In the genomic region with DNA sequence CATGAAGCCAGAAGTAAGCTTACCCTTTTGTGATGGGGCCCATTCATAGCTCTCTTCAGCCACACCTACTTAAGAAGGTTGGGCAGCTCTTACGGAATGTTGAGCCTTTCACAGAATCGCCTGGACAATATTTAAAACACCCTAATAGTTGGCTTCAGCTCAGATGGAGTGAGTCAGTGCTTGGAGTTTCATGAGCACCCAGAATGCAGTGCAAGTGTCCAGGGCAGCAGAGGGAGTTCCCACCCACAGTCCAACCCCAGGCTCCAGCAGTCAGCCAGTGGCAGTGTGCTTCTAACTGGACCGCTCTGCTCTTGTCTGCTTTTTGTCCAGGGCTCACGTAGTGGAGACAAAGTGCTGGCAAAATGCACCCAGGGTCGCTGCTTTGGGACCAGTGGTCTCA, we compare ENCODE assay signal across 14 mouse cellular contexts. TPM values are rescaled to one million over a fixed set of nuclear protein-coding genes. Genes with fewer than 3 reads are reported as not detected.
DNase-seq lines count a peak whose midpoint lies in the region; ATAC-seq and TF ChIP-seq lines count a peak whose summit lies in the region.
"Had no signal": no experiment of that assay in that cellular context is flagged by ENCODE, and none has a peak within 500 bp of the region (broad histone marks: within the 10 kb centered on the region; RNA-seq: fewer than 3 reads in every experiment).

No protein-coding gene starts in this region.

- peak; percentile 84 for ATAC-seq in lung, embryonic 16.5 days (ENCODE audit: low read depth)
- ATAC-seq in midbrain, embryonic 14.5 days (ENCODE audit: low FRiP score, low TSS enrichment) = no peak

- H3K4me1 ChIP-seq in lung, embryonic 16.5 days (replicated peaks; ENCODE audit: control insufficient read depth, insufficient read depth, low read length) = no peaks in the 10 kb centered on the region
- H3K4me1 ChIP-seq in midbrain, embryonic 14.5 days (ENCODE audit: control insufficient read depth, insufficient read depth, low read length) = no peaks in the 10 kb centered on the region

- no peak for TF ChIP-seq CTCF in layer of hippocampus, adult 2 months (conservative IDR thresholded peaks at IDR 0.05)

- no peak overlapping the region for H3K9ac ChIP-seq in lung, embryonic 16.5 days (ENCODE audit: low read length)
- no peak overlapping the region for H3K9ac ChIP-seq in midbrain, embryonic 14.5 days (replicated peaks; ENCODE audit: low read length)
- H3K9ac ChIP-seq: embryonic facial prominence, embryonic 15.5 days; neural tube, embryonic 12.5 days had no signal

- WGBS in lung, embryonic 16.5 days = 44% methylated on average over 5 of the region's 5 CpGs
- 69% methylated on average over 5 of the region's 5 CpGs for WGBS in midbrain, embryonic 14.5 days

- no peak overlapping the region for H3K27ac ChIP-seq in lung, embryonic 16.5 days (ENCODE audit: low read length)
- H3K27ac ChIP-seq in midbrain, embryonic 14.5 days (replicated peaks; ENCODE audit: low read depth, low read length) = no peak overlapping the region
- H3K27ac ChIP-seq in layer of hippocampus, adult 2 months = no peak overlapping the region
- H3K27ac ChIP-seq: embryonic facial prominence, embryonic 15.5 days; midbrain, embryonic 10.5 days; neural tube, embryonic 12.5 days had no signal

- H3K4me2 ChIP-seq in lung, embryonic 16.5 days (ENCODE audit: low read depth, low read length) = no peak overlapping the region
- H3K4me2 ChIP-seq in midbrain, embryonic 14.5 days (ENCODE audit: low read length) = no peak overlapping the region
- H3K4me2 ChIP-seq: embryonic facial prominence, embryonic 15.5 days; neural tube, embryonic 12.5 days had no signal

- no peaks in the 10 kb centered on the region for H3K9me3 ChIP-seq in lung, embryonic 16.5 days (ENCODE audit: control insufficient read depth, low read length)
- no peaks in the 10 kb centered on the region for H3K9me3 ChIP-seq in midbrain, embryonic 14.5 days (ENCODE audit: control insufficient read depth, low read length)
- H3K9me3 ChIP-seq: embryonic facial prominence, embryonic 15.5 days; midbrain, embryonic 10.5 days; neural tube, embryonic 12.5 days had no signal

- H3K27me3 ChIP-seq in lung, embryonic 16.5 days (ENCODE audit: control insufficient read depth, insufficient read depth, low read depth, low read length) = no peaks in the 10 kb centered on the region
- no peaks in the 10 kb centered on the region for H3K27me3 ChIP-seq in midbrain, embryonic 14.5 days (ENCODE audit: control insufficient read depth, insufficient read depth, low read length)
- H3K27me3 ChIP-seq: neural tube, embryonic 12.5 days had no signal

- no peaks in the 10 kb centered on the region for H3K36me3 ChIP-seq in lung, embryonic 16.5 days (ENCODE audit: control insufficient read depth, insufficient read depth, low read length)
- no peaks in the 10 kb centered on the region for H3K36me3 ChIP-seq in midbrain, embryonic 14.5 days (ENCODE audit: control insufficient read depth, insufficient read depth, low read length)
- H3K36me3 ChIP-seq: embryonic facial prominence, embryonic 15.5 days; midbrain, embryonic 10.5 days; neural tube, embryonic 12.5 days had no signal

- DNase-seq in urinary bladder, postnatal 14 days (ENCODE audit: low spot score) = peak; percentile 42
- no peak for DNase-seq in urinary bladder, postnatal 10 days (ENCODE audit: low spot score)
- peak; percentile 21 to 53 for DNase-seq in heart, adult 9 months (ENCODE audit: low spot score in 2 of 2)
- DNase-seq in midbrain, embryonic 14.5 days = no peak
- no peak for DNase-seq in embryo, embryonic 9.5 days (ENCODE audit: extremely low spot score)
- no peak for DNase-seq in layer of hippocampus, adult 2 months (ENCODE audit: low spot score in 2 of 2)
- DNase-seq: cerebellum, adult 9-11 months; liver had no signal

- H3K4me3 ChIP-seq in lung, embryonic 16.5 days (ENCODE audit: low read length) = no peak overlapping the region
- no peak overlapping the region for H3K4me3 ChIP-seq in midbrain, embryonic 14.5 days (replicated peaks; ENCODE audit: low read depth, low read length)
- H3K4me3 ChIP-seq in layer of hippocampus, adult 2 months = no peak overlapping the region
- H3K4me3 ChIP-seq: embryonic facial prominence, embryonic 15.5 days; midbrain, embryonic 10.5 days; neural tube, embryonic 12.5 days had no signal

RNA-seq across cellular contexts. Expression of a gene that starts 13.6 kb away (rescaled TPM):
- 0.59 and 0.79 TPM in 2 replicates for polyA plus RNA-seq in lung, embryonic 16.5 days (2015; fragmentation: Nextera tagmentation; extraction: Ambion mirVana)
- polyA plus RNA-seq in midbrain, embryonic 14.5 days (2014; fragmentation: Nextera tagmentation; extraction: Ambion mirVana) = not detected in 2 replicates
- total RNA-seq in layer of hippocampus, adult 2 months (2021) = not detected
- total RNA-seq: layer of hippocampus, postnatal 10 days had no signal

RNA-seq across cellular contexts. Expression of a gene that starts 17.7 kb away (rescaled TPM):
- polyA plus RNA-seq in lung, embryonic 16.5 days (2015; fragmentation: Nextera tagmentation; extraction: Ambion mirVana) = 0.20 TPM in 1 of 2 replicates, not detected in the other
- not detected in 2 replicates for polyA plus RNA-seq in midbrain, embryonic 14.5 days (2014; fragmentation: Nextera tagmentation; extraction: Ambion mirVana)
- not detected for total RNA-seq in layer of hippocampus, adult 2 months (2021)
- total RNA-seq: layer of hippocampus, postnatal 10 days had no signal
- polyA plus RNA-seq: intestine, embryonic 14.5 days; neural tube, embryonic 12.5 days had no signal

RNA-seq across cellular contexts. Expression of a gene that starts 40.9 kb away (rescaled TPM):
- 2.0 and 2.2 TPM in 2 replicates for polyA plus RNA-seq in lung, embryonic 16.5 days (2015; fragmentation: Nextera tagmentation; extraction: Ambion mirVana)
- polyA plus RNA-seq in midbrain, embryonic 14.5 days (2014; fragmentation: Nextera tagmentation; extraction: Ambion mirVana) = 0.18 and 0.38 TPM in 2 replicates
- total RNA-seq in layer of hippocampus, adult 2 months (2021) = under 1 TPM; 0.37 to 0.38 TPM

RNA-seq across cellular contexts. Expression of a gene that starts 57.7 kb away (rescaled TPM):
- 41.2 and 43.5 TPM in 2 replicates for polyA plus RNA-seq in lung, embryonic 16.5 days (2015; fragmentation: Nextera tagmentation; extraction: Ambion mirVana)
- polyA plus RNA-seq in midbrain, embryonic 14.5 days (2014; fragmentation: Nextera tagmentation; extraction: Ambion mirVana) = 15.7 and 24.4 TPM in 2 replicates
- 1 to 10 TPM; 2.2 to 4.2 TPM for total RNA-seq in layer of hippocampus, adult 2 months (2021)

Comparison
In these comparisons a context has a peak if more than half of its experiments do, and no peak if none do; other contexts are left out.
1. DNase-seq: peak in urinary bladder, postnatal 14 days (single experiment) and heart, adult 9 months (2 of 2); none in urinary bladder, postnatal 10 days (single experiment), midbrain, embryonic 14.5 days (single experiment), embryo, embryonic 9.5 days (single experiment) and layer of hippocampus, adult 2 months (0 of 2).